Mouse (Mus musculus): Measurements from ENCODE around the gene Lce1m. TPM values are rescaled to one million over a fixed set of nuclear protein-coding genes. Genes with fewer than 3 reads are reported as not detected.

Lce1m gene
- polyA plus RNA-seq, 1 experiment from 2014 or later: not detected

DNA sequence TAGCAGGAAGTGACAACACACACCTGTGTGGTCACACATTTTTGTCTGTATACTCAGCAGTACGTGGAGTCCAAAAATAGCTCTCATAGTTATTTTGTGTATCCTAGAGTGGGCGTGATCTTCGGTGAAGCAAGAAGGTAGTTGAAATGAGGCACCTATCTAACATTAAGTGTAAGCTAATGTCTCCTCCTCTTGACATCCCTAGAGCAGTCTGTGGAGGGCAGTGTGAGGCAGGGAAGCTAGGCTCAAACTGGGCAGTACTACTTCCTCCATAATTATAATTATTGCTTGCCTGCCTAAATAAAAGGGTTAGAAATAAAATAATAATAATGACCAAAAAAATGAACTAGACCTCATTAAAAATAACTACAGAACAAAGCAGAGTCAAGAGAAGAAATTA lies 18.2 kb downstream of the Lce1m start:
- Histone ChIP-seq H3K4me1 (no peaks in the 10 kb centered on the region), H3K4me3 (no peak overlapping the region), H3K27ac (replicated peaks) (no peak overlapping the region), H3K4me2 (replicated peaks) (no peak overlapping the region), H3K27me3 (no peaks in the 10 kb centered on the region), H3K9me3 (no peaks in the 10 kb centered on the region), H3K9ac (replicated peaks) (no peak overlapping the region), H3K36me3 (no peaks in the 10 kb centered on the region)
- WGBS: 90% methylated on average over 3 of the region's 3 CpGs
- ATAC-seq (ENCODE audit: low FRiP score, low read depth): no peak

GRCm38 (mm10) chr3:92998691-92999090 lies 20.2 kb downstream of the Lce1m start:
- 5% methylated on average over 7 of the region's 7 CpGs for WGBS

GRCm38 (mm10) chr3:92991926-92992325 lies 26.9 kb downstream of the Lce1m start, which contains the start of gene Lce3f:
Lce3f (plus strand) TSS chr3:92992226.
- H3K36me3 ChIP-seq: no peaks in the 10 kb centered on the region
- H3K4me3 ChIP-seq: no peak within 1 kb of the TSS
- H3K9ac ChIP-seq (replicated peaks): no peak within 1 kb of the TSS
- H3K4me2 ChIP-seq (replicated peaks): no peak within 1 kb of the TSS
- no peaks in the 10 kb centered on the region for H3K4me1 ChIP-seq
- no peaks in the 10 kb centered on the region for H3K27me3 ChIP-seq
- no peak for ATAC-seq (ENCODE audit: low FRiP score, low read depth)
- no peak within 1 kb of the TSS for H3K27ac ChIP-seq (replicated peaks)
- H3K9me3 ChIP-seq: no peaks in the 10 kb centered on the region

More at GRCm38 (mm10) chr3:92998691-92999090, 20.2 kb downstream of the Lce1m start:
- ATAC-seq (ENCODE audit: low FRiP score, low read depth): peak; percentile 93
- H3K36me3 ChIP-seq: no peaks in the 10 kb centered on the region
- no peak overlapping the region for H3K4me3 ChIP-seq
- no peak overlapping the region for H3K9ac ChIP-seq (replicated peaks)
- H3K27me3 ChIP-seq: no peaks in the 10 kb centered on the region
- no peaks in the 10 kb centered on the region for H3K4me1 ChIP-seq
- no peaks in the 10 kb centered on the region for H3K9me3 ChIP-seq
- no peak overlapping the region for H3K4me2 ChIP-seq (replicated peaks)
- H3K27ac ChIP-seq (replicated peaks): no peak overlapping the region

DNA sequence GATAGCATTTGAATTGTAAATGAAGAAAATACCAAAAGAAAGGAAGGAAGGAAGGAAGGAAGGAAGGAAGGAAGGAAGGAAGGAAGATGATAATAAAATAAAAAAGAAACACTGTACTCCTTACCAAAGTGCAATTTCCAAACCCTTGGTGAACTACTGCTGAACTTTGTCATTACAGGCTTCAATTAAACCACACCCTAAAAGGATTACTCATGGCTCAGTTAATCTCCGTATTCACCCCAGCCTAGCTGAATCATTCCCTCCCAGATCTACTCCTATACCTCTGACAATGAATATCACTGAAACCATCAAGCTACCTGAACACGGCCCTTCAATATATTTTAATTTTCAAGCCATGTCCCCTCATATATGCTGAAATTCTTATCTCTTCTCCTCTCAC lies 40.4 kb downstream of the Lce1m start:
- Histone ChIP-seq H3K9me3 (no peaks in the 10 kb centered on the region), H3K36me3 (no peaks in the 10 kb centered on the region), H3K27ac (replicated peaks) (no peak overlapping the region), H3K27me3 (no peaks in the 10 kb centered on the region), H3K4me1 (no peaks in the 10 kb centered on the region), H3K4me3 (no peak overlapping the region), H3K4me2 (replicated peaks) (no peak overlapping the region), H3K9ac (replicated peaks) (no peak overlapping the region)
- ATAC-seq (ENCODE audit: low FRiP score, low read depth): no peak
- 71% methylated on average over 2 of the region's 2 CpGs for WGBS

Other genes with a start within 250 kb of the Lce1m start
- gene Lce1i, start 240.2 kb downstream of the Lce1m start, polyA plus RNA-seq (2016; fragmentation: Nextera tagmentation; extraction: Ambion mirVana): not detected in 2 replicates
- not detected in 2 replicates for gene Lce1j, start 228.5 kb downstream of the Lce1m start, polyA plus RNA-seq (2016; fragmentation: Nextera tagmentation; extraction: Ambion mirVana)
- gene Lce1k, start 211.2 kb downstream of the Lce1m start, polyA plus RNA-seq (2016; fragmentation: Nextera tagmentation; extraction: Ambion mirVana): not detected in 2 replicates
- gene Kprp, start 191.8 kb downstream of the Lce1m start, polyA plus RNA-seq (2016; fragmentation: Nextera tagmentation; extraction: Ambion mirVana): not detected in 2 replicates
- not detected in 2 replicates for gene Lce1l, start 167.8 kb downstream of the Lce1m start, polyA plus RNA-seq (2016; fragmentation: Nextera tagmentation; extraction: Ambion mirVana)
- not detected in 2 replicates for gene 2310050C09Rik, start 148.8 kb downstream of the Lce1m start, polyA plus RNA-seq (2016; fragmentation: Nextera tagmentation; extraction: Ambion mirVana)
- not detected in 2 replicates for gene Lce3a, start 92.8 kb downstream of the Lce1m start, polyA plus RNA-seq (2016; fragmentation: Nextera tagmentation; extraction: Ambion mirVana)
- not detected in 2 replicates for gene Lce3b, start 86.1 kb downstream of the Lce1m start, polyA plus RNA-seq (2016; fragmentation: Nextera tagmentation; extraction: Ambion mirVana)
- not detected in 2 replicates for gene Lce3c, start 74.6 kb downstream of the Lce1m start, polyA plus RNA-seq (2016; fragmentation: Nextera tagmentation; extraction: Ambion mirVana)
- gene Lce3d, start 61.7 kb downstream of the Lce1m start, polyA plus RNA-seq (2016; fragmentation: Nextera tagmentation; extraction: Ambion mirVana): not detected in 2 replicates
- not detected in 2 replicates for gene Lce3e, start 52.0 kb downstream of the Lce1m start, polyA plus RNA-seq (2016; fragmentation: Nextera tagmentation; extraction: Ambion mirVana)
- gene Lce3f, start 26.8 kb downstream of the Lce1m start, polyA plus RNA-seq (2016; fragmentation: Nextera tagmentation; extraction: Ambion mirVana): not detected in 2 replicates
- gene Crct1, start 3.4 kb downstream of the Lce1m start, polyA plus RNA-seq (2016; fragmentation: Nextera tagmentation; extraction: Ambion mirVana): 0.34 and 0.56 TPM in 2 replicates
- not detected in 2 replicates for gene Gm4858, start 49.8 kb upstream of the Lce1m start, polyA plus RNA-seq (2016; fragmentation: Nextera tagmentation; extraction: Ambion mirVana)
- not detected in 2 replicates for gene Crnn, start 125.7 kb upstream of the Lce1m start, polyA plus RNA-seq (2016; fragmentation: Nextera tagmentation; extraction: Ambion mirVana)
- gene Flg2, start 178.2 kb upstream of the Lce1m start, polyA plus RNA-seq (2016; fragmentation: Nextera tagmentation; extraction: Ambion mirVana): not detected in 2 replicates

All from midbrain, embryonic 12.5 days (tissue).